Mouse (Mus musculus): ENCODE results near the gene Igf2r. TPM values are rescaled to one million over a fixed set of nuclear protein-coding genes. Genes with fewer than 3 reads are reported as not detected.

Igf2r gene
- total RNA-seq, 2 experiments from 2014 or later = 99.0 to 108 TPM

GRCm38 (mm10) chr17:12790353-12791078, 21.1 kb upstream of the Igf2r start:
- intact Hi-C loops (cut with DNase I) = loop anchor here (1.0 to 5.0 kb wide), 3 partner anchors 11 to 66 kb away; no protein-coding TSS in a partner anchor
- no peak for DNase-seq (ENCODE audit: low spot score)

- intact Hi-C loops (cut with DNase I) = no loop called here
- DNase-seq (ENCODE audit: low spot score) = no peak
These were observed 13.7 kb upstream of the Igf2r start for GRCm38 (mm10) chr17:12782861-12783847.

GRCm38 (mm10) chr17:12781101-12781500, 11.6 kb upstream of the Igf2r start:
- intact Hi-C loops (cut with DNase I) = no loop called here
- DNase-seq (ENCODE audit: low spot score) = no peak

GRCm38 (mm10) chr17:12780125-12780524, 10.7 kb upstream of the Igf2r start:
- intact Hi-C loops (cut with DNase I) = no loop called here
- DNase-seq (ENCODE audit: low spot score) = no peak

GRCm38 (mm10) chr17:12779442-12779841, 10.0 kb upstream of the Igf2r start:
- intact Hi-C loops (cut with DNase I) = loop anchor here (1.0 kb wide), 1 partner anchor 11 kb away; no protein-coding TSS in a partner anchor
- no peak for DNase-seq (ENCODE audit: low spot score)

GRCm38 (mm10) chr17:12773956-12774355, 4.5 kb upstream of the Igf2r start:
- DNase-seq (ENCODE audit: low spot score) = no peak
- intact Hi-C loops (cut with DNase I) = no loop called here

- no peak for DNase-seq (ENCODE audit: low spot score)
These were observed 1.0 kb upstream of the Igf2r start for GRCm38 (mm10) chr17:12770500-12770899.

GRCm38 (mm10) chr17:12768415-12769379, 767 bp downstream of the Igf2r start:
- no peak for DNase-seq (ENCODE audit: low spot score)
- intact Hi-C loops (cut with DNase I) = no loop called here

More at GRCm38 (mm10) chr17:12770500-12770899, 1.0 kb upstream of the Igf2r start:
- intact Hi-C loops (cut with DNase I) = no loop called here

- no peak for DNase-seq (ENCODE audit: low spot score)
- intact Hi-C loops (cut with DNase I) = no loop called here
These were observed 2.1 kb downstream of the Igf2r start for GRCm38 (mm10) chr17:12767294-12767852.

- intact Hi-C loops (cut with DNase I) = no loop called here
- no peak for DNase-seq (ENCODE audit: low spot score)
These were observed 6.1 kb downstream of the Igf2r start for GRCm38 (mm10) chr17:12763412-12763811.

- DNase-seq (ENCODE audit: low spot score) = no peak
- intact Hi-C loops (cut with DNase I) = loop anchor here (2.0 kb wide), 2 partner anchors 36 to 50 kb away; no protein-coding TSS in a partner anchor
These were observed 8.9 kb downstream of the Igf2r start for GRCm38 (mm10) chr17:12760355-12761146.

- DNase-seq (ENCODE audit: low spot score) = peak; percentile 62
- intact Hi-C loops (cut with DNase I) = loop anchor here (2.0 kb wide), 3 partner anchors 33 to 51 kb away; no protein-coding TSS in a partner anchor
These were observed 9.8 kb downstream of the Igf2r start for GRCm38 (mm10) chr17:12759646-12760074.

GRCm38 (mm10) chr17:12758701-12759455, 10.6 kb downstream of the Igf2r start:
- no peak for DNase-seq (ENCODE audit: low spot score)
- intact Hi-C loops (cut with DNase I) = loop anchor here (2.0 kb wide), 1 partner anchor 34 kb away; no protein-coding TSS in a partner anchor

GRCm38 (mm10) chr17:12757990-12758389, 11.5 kb downstream of the Igf2r start:
- DNase-seq (ENCODE audit: low spot score) = peak; percentile 35
- intact Hi-C loops (cut with DNase I) = loop anchor here (2.0 kb wide), 1 partner anchor 35 kb away; no protein-coding TSS in a partner anchor

GRCm38 (mm10) chr17:12757161-12757560, 12.3 kb downstream of the Igf2r start:
- no peak for DNase-seq (ENCODE audit: low spot score)
- intact Hi-C loops (cut with DNase I) = no loop called here

- DNase-seq (ENCODE audit: low spot score) = no peak
These were observed 13.5 kb downstream of the Igf2r start for GRCm38 (mm10) chr17:12755951-12756350.

GRCm38 (mm10) chr17:12755146-12755545, 14.3 kb downstream of the Igf2r start:
- intact Hi-C loops (cut with DNase I) = loop anchor here (2.0 kb wide), 1 partner anchor 14 kb away; no protein-coding TSS in a partner anchor
- DNase-seq (ENCODE audit: low spot score) = no peak

More at GRCm38 (mm10) chr17:12755951-12756350, 13.5 kb downstream of the Igf2r start:
- intact Hi-C loops (cut with DNase I) = loop anchor here (2.0 kb wide), 1 partner anchor 15 kb away; no protein-coding TSS in a partner anchor
